Mouse (Mus musculus): ENCODE measurements around the gene Comt.

- TF ChIP-seq GATA1 (IDR thresholded peaks at IDR 0.05; ENCODE audit: low read length) = no peak
- TF ChIP-seq TAL1 (IDR thresholded peaks at IDR 0.05; ENCODE audit: low read length) = no peak
These were observed 6.8 kb upstream of the Comt start for GRCm38 (mm10) chr16:18433341-18433920.
